Mouse (Mus musculus): ENCODE results near the gene Drd1.

GRCm38 (mm10) chr13:54062068-54062467 is 6.6 kb upstream of the Drd1 start:
- no peak for TF ChIP-seq GATA1 (IDR thresholded peaks at IDR 0.05; ENCODE audit: borderline replicate concordance, low read length)
- TF ChIP-seq FLI1 (IDR thresholded peaks at IDR 0.05; ENCODE audit: low read length): no peak

Data from megakaryocyte, embryonic 14.5 days (primary cell).